Mouse (Mus musculus) liver, embryonic 15.5 days (tissue): ENCODE data around the gene Elovl5. TPM values are rescaled to one million over a fixed set of nuclear protein-coding genes. Genes with fewer than 3 reads are reported as not detected.
"Not testable (repeated sequence)": the region's sequence is repeated elsewhere in the genome, so short reads cannot be mapped to it uniquely, and the experiment has no call there.

ENCODE experiments used
- ATAC-seq: fragments of 200-750 bp; cut with Nextera tagmentation; 2 replicates; pipeline ENCODE4 v1.8.0; 2017; ENCODE audit warnings: moderate number of reproducible peaks, mild to moderate bottlenecking, moderate library complexity; ENCODE audit not compliant: insufficient read depth
- H3K27ac ChIP-seq: fragments of 300-500 bp; sonication (generic); replicated peaks from 2 replicates; pipeline ENCODE4 v1.5.1; 2015; ENCODE audit warnings: mild to moderate bottlenecking, inconsistent platforms
- H3K27me3 ChIP-seq: fragments of 300-500 bp; sonication (generic); 2 replicates; pipeline ENCODE4 v1.6.1; 2015; ENCODE audit warnings: mild to moderate bottlenecking, inconsistent platforms
- H3K36me3 ChIP-seq: fragments of 300-500 bp; sonication (generic); replicated peaks from 2 replicates; pipeline ENCODE4 v1.6.1; 2015; ENCODE audit warnings: moderate library complexity, mild to moderate bottlenecking, inconsistent platforms
- H3K4me1 ChIP-seq: fragments of 300-500 bp; sonication (generic); replicated peaks from 2 replicates; pipeline ENCODE4 v1.6.1; 2015; ENCODE audit warnings: inconsistent platforms
- H3K4me2 ChIP-seq: fragments of 300-500 bp; sonication (generic); 2 replicates; pipeline ENCODE4 v1.6.1; 2015; ENCODE audit warnings: moderate library complexity, mild to moderate bottlenecking, inconsistent platforms
- H3K4me3 ChIP-seq: fragments of 300-500 bp; sonication (generic); replicated peaks from 2 replicates; pipeline ENCODE4 v1.5.1; 2015; ENCODE audit warnings: mild to moderate bottlenecking, inconsistent platforms
- H3K9ac ChIP-seq: fragments of 300-500 bp; sonication (generic); 2 replicates; pipeline ENCODE4 v1.6.1; 2015; ENCODE audit warnings: moderate library complexity, mild to moderate bottlenecking, inconsistent platforms
- H3K9me3 ChIP-seq: fragments of 300-500 bp; sonication (generic); replicated peaks from 2 replicates; pipeline ENCODE4 v1.6.1; 2016; ENCODE audit warnings: inconsistent platforms
- WGBS: fragments of 180-500 bp; shearing (Covaris S2); methylation state at CpG from one replicate; pipeline ENCODE4 v1.1.7; 2015; ENCODE audit warnings: mixed read lengths; ENCODE audit not compliant: insufficient replicate concordance; 5-methylcytosine and 5-hydroxymethylcytosine counted together
- polyA plus RNA-seq: library from polyadenylated mRNA; unstranded; fragments of >200 nt; fragmentation: Nextera tagmentation; extraction: Ambion mirVana; gene quantifications from 2 replicates; pipeline ENCODE4 v1.2.1, GENCODE M21; 2015

Elovl5 gene
- polyA plus RNA-seq, 1 experiment from 2014 or later, result 17.9 TPM

GRCm38 (mm10) chr9:77982616-77983015 lies 65.5 kb downstream of the Elovl5 start:
- Histone ChIP-seq H3K9me3 (no peaks in the 10 kb centered on the region), H3K4me2 (no peak overlapping the region), H3K27ac (no peak overlapping the region), H3K9ac (no peak overlapping the region), H3K4me1 (peaks cover 18% of the 10 kb centered on the region), H3K36me3 (peaks cover 28% of the 10 kb centered on the region), H3K27me3 (no peaks in the 10 kb centered on the region), H3K4me3 (no peak overlapping the region)
- 78% methylated on average over 16 of the region's 16 CpGs for WGBS
- no peak for ATAC-seq

GRCm38 (mm10) chr9:77983521-77983920 lies 66.4 kb downstream of the Elovl5 start:
- WGBS, result 66% methylated on average over 6 of the region's 6 CpGs
- Histone ChIP-seq H3K9ac (no peak overlapping the region), H3K4me1 (peaks cover 18% of the 10 kb centered on the region), H3K36me3 (peaks cover 28% of the 10 kb centered on the region), H3K4me3 (no peak overlapping the region), H3K4me2 (no peak overlapping the region), H3K27ac (peak overlapping the region; percentile 49; the same call in 1 of the 2 replicates), H3K27me3 (no peaks in the 10 kb centered on the region), H3K9me3 (no peaks in the 10 kb centered on the region)
- ATAC-seq, result peak; percentile 74

- H3K27ac ChIP-seq, result no peak overlapping the region
- no peak overlapping the region for H3K4me2 ChIP-seq
- H3K36me3 ChIP-seq, result peaks cover 18% of the 10 kb centered on the region
- no peaks in the 10 kb centered on the region for H3K9me3 ChIP-seq
- H3K4me1 ChIP-seq, result peaks cover 18% of the 10 kb centered on the region
- no peak overlapping the region for H3K9ac ChIP-seq
- no peak for ATAC-seq
- no peaks in the 10 kb centered on the region for H3K27me3 ChIP-seq
- no peak overlapping the region for H3K4me3 ChIP-seq
- WGBS, result 73% methylated on average over 8 of the region's 8 CpGs
These were observed 69.1 kb downstream of the Elovl5 start for GRCm38 (mm10) chr9:77986153-77986795.

- Histone ChIP-seq H3K4me3 (no peak overlapping the region), H3K27me3 (no peaks in the 10 kb centered on the region), H3K4me2 (no peak overlapping the region), H3K9ac (no peak overlapping the region), H3K27ac (no peak overlapping the region), H3K36me3 (0 out of 2 replicates have a peak, but pooled peaks cover 5% of the 10 kb centered on the region), H3K9me3 (no peaks in the 10 kb centered on the region), H3K4me1 (peaks cover 36% of the 10 kb centered on the region)
- ATAC-seq, result no peak
- WGBS, result 80% methylated on average over 8 of the region's 8 CpGs
These were observed 72.5 kb downstream of the Elovl5 start for GRCm38 (mm10) chr9:77989626-77990025.

GRCm38 (mm10) chr9:77990278-77990677 lies 73.1 kb downstream of the Elovl5 start:
- Histone ChIP-seq H3K27me3 (no peaks in the 10 kb centered on the region), H3K9me3 (no peaks in the 10 kb centered on the region), H3K9ac (no peak overlapping the region), H3K4me1 (peaks cover 43% of the 10 kb centered on the region), H3K27ac (no peak overlapping the region), H3K4me3 (no peak overlapping the region), H3K36me3 (no peaks in the 10 kb centered on the region), H3K4me2 (no peak overlapping the region)
- WGBS, result 67% methylated on average over 8 of the region's 8 CpGs
- no peak for ATAC-seq

- peaks cover 41% of the 10 kb centered on the region for H3K4me1 ChIP-seq
- no peaks in the 10 kb centered on the region for H3K9me3 ChIP-seq
- H3K4me3 ChIP-seq, result no peak overlapping the region
- H3K4me2 ChIP-seq, result no peak overlapping the region
- no peak overlapping the region for H3K9ac ChIP-seq
- ATAC-seq, result no peak
- H3K36me3 ChIP-seq, result no peaks in the 10 kb centered on the region
- H3K27ac ChIP-seq, result peak overlapping the region; percentile 92; the same call in 1 of the 2 replicates
- WGBS, result 91% methylated on average over 4 of the region's 4 CpGs
- H3K27me3 ChIP-seq, result no peaks in the 10 kb centered on the region
These were observed 74.5 kb downstream of the Elovl5 start for GRCm38 (mm10) chr9:77991650-77992049.

- Histone ChIP-seq H3K27ac (peak overlapping the region; percentile 92), H3K27me3 (no peaks in the 10 kb centered on the region), H3K9ac (no peak overlapping the region), H3K36me3 (no peaks in the 10 kb centered on the region), H3K9me3 (no peaks in the 10 kb centered on the region), H3K4me3 (no peak overlapping the region), H3K4me2 (peak overlapping the region; percentile 5; the same call in 1 of the 2 replicates), H3K4me1 (peaks cover 41% of the 10 kb centered on the region)
- 85% methylated on average over 6 of the region's 6 CpGs for WGBS
- no peak for ATAC-seq
These were observed 75.1 kb downstream of the Elovl5 start for GRCm38 (mm10) chr9:77992276-77992675.

- H3K4me2 ChIP-seq, result peak overlapping the region; percentile 61
- H3K27ac ChIP-seq, result peak overlapping the region; percentile 92
- no peaks in the 10 kb centered on the region for H3K9me3 ChIP-seq
- peaks cover 41% of the 10 kb centered on the region for H3K4me1 ChIP-seq
- no peak overlapping the region for H3K4me3 ChIP-seq
- H3K9ac ChIP-seq, result 0 out of 2 replicates have a peak overlapping the region, but pooled peaks have one; percentile 16
- H3K27me3 ChIP-seq, result no peaks in the 10 kb centered on the region
- ATAC-seq, result peak; percentile 77
- H3K36me3 ChIP-seq, result no peaks in the 10 kb centered on the region
- WGBS, result 27% methylated on average over 1 of the region's 1 CpGs
These were observed 75.9 kb downstream of the Elovl5 start for GRCm38 (mm10) chr9:77993101-77993500.

- Histone ChIP-seq H3K4me2 (peak overlapping the region; percentile 61), H3K4me3 (peak overlapping the region; percentile 23; the same call in 1 of the 2 replicates), H3K9ac (0 out of 2 replicates have a peak overlapping the region, but pooled peaks have one; percentile 18), H3K27ac (peak overlapping the region; percentile 92), H3K4me1 (peaks cover 41% of the 10 kb centered on the region)
- 45% methylated on average over 2 of the region's 2 CpGs for WGBS
- H3K27me3 ChIP-seq, H3K9me3 ChIP-seq, H3K36me3 ChIP-seq: not testable (repeated sequence)
- peak; percentile 97 for ATAC-seq
These were observed 76.5 kb downstream of the Elovl5 start for GRCm38 (mm10) chr9:77993538-77994255.

- Histone ChIP-seq H3K4me1 (peaks cover 44% of the 10 kb centered on the region), H3K4me2 (peak overlapping the region; percentile 61), H3K27me3 (no peaks in the 10 kb centered on the region), H3K4me3 (peak overlapping the region; percentile 17), H3K9ac (no peak overlapping the region; the same call in 1 of the 2 replicates), H3K27ac (peak overlapping the region; percentile 92), H3K9me3 (no peaks in the 10 kb centered on the region), H3K36me3 (no peaks in the 10 kb centered on the region)
- 49% methylated on average over 9 of the region's 9 CpGs for WGBS
- no peak for ATAC-seq
These were observed 78.1 kb downstream of the Elovl5 start for GRCm38 (mm10) chr9:77995235-77995634.
